Mouse (Mus musculus): ENCODE results near the gene Gm26566.

Gene Gm26566

DNA sequence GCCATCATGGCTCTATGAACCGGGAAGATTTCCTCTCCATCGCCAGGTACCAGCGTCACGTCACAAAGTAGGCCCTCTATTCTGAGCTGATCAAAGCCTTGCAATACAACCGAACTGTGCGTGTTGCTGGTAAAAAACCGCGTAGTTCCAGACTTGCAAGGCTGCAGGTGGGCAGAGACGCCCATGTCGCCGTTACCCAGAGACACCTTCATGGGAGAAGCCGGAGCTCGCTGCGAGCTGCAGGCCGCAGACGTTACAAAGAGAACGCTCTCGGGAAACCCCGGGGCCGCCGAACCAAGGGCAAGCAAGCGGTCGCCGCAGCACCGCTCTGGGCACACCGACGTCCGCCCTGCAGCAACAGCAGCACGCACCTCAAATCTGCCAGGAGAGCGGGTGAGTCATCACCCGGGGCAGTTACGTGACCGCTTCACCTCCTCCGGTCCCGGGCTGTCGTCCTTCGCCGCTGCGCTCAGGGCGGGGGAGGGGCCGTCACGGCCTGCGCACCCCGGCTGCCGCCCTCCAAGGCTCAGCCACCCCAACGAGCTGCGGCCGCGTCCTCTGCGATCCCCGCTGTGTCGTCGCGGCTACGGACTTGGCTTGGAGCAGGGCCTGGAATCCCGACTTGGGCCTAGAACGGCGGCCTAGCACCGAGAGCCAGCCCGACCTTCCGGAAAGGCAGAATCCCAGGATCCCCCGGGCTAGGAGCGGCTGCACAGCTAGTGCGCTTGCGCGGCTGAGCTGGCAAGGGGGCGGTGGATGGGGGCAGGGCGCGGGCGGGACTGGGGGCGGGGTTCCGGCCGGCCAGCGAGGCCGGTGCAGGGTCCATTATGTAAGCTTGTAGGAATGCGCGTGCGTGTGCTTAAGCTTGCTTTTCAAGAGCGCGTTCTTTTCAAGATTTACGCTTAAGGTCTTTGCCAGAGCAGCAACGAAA, at the start of gene Gm26566, which contains the start of gene Klhl9:
Gm26566 (plus strand) TSS at position 15 of the 931 bp plus-strand sequence.
Klhl9 (minus strand) TSS at position 675 of the 931 bp plus-strand sequence.
- DNase-seq (ENCODE audit: low read depth) = peak; percentile 98

DNA sequence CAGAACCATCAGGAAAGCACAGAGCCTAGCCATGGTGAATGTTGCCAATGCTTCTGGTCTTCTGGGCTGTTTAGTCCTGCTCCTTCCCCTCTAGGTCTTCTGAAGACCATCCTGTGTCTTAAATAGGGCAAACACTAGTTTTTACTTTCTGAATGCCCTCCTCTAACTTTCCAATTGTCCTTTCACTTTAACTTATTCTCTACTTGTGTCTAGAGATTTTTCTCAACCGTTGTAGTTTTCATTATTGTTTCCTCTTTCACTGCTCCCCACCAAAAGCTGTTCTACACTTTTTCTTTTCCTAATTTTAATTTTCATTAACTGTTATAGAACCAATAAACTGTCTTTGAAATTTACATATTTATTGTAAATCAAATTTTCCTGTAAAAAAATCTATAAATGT, 44.8 kb upstream of the Gm26566 start, which contains the start of gene Ifna16:
Ifna16 (minus strand) TSS at position 101 of the 400 bp plus-strand sequence.
- DNase-seq (ENCODE audit: low read depth) = no peak

DNA sequence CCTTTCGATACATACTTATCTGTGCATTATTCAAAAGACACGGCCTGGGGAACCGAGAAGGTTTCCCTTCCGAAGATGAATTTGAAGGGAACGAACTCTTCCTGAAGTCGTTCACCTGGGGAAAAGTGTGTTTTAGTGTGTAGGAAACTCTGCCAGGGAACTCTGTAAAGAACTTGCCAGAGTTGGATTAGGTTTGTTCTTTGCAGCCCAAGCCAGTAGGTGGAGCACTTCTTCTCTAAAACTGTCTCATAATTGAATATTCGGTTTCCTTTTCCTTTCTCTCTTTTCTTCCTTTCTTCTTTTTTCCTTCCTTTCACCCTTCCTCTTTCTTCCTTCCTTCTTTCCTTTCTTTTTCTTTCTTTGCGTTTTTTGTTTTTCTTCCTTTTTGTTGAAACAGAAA, 41.2 kb upstream of the Gm26566 start:
- peak; percentile 73 for DNase-seq (ENCODE audit: low read depth)

DNA sequence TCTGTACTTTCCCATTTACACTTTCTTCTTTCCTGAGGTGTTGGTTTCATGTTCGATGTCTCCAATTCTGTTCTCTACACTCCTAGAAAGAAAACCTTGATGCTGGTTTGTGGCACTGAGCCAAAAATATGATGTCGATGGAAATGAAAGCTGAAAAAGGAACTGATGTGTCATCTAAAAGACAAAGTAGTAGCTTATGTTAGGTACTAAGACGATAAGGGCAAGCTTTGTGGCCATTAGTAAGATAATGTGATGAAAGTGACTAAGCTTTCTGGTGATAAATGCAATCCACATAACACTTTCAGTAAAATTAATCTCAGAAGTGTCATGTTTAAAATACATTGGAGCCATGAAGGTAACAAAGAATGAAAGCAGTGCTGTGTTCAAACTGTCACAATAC, 40.3 kb upstream of the Gm26566 start:
- DNase-seq (ENCODE audit: low read depth) = peak; percentile 17

DNA sequence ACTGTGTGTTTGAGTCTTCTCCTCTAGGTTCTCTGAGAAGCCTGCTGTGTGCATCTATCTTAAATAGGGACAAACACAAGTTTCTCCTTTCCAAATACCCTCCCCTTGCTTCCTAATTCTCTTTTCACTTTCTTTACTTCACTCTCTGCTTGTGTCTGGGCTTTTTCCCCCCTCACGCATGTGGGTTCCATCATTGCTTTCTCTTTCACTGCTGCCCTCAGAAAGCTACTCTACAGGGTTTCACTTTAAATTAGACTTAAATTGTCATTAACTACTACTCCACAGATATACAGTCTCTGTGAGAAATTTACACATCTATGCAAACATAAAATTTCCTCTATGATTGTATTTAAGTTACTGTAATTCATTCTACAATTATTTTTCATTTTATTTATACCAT, 37.8 kb upstream of the Gm26566 start, which contains the start of gene Ifna2:
Ifna2 (minus strand) TSS at position 101 of the 400 bp plus-strand sequence.
- DNase-seq (ENCODE audit: low read depth) = no peak

DNA sequence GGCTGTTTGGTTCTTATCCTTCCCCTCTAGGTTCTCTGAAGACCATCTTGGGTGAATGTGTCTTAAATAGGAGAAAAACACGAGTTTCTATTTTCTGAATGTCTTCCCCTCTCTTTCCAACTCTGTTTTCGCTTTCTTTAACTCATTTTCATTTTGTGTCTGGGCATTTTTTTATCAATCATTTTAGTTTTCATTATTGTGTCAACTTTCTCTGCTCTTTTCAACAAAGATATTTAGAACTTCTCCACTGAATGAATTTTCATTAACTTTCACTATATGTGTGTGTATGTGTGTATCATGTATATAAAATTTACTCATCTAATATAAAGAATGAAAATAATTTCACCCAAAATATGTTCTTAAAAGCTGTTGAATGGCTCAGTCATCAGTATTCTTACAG, 30.3 kb upstream of the Gm26566 start, which contains the start of gene Ifnab:
Ifnab (minus strand) TSS at position 101 of the 400 bp plus-strand sequence.
- no peak for DNase-seq (ENCODE audit: low read depth)

DNA sequence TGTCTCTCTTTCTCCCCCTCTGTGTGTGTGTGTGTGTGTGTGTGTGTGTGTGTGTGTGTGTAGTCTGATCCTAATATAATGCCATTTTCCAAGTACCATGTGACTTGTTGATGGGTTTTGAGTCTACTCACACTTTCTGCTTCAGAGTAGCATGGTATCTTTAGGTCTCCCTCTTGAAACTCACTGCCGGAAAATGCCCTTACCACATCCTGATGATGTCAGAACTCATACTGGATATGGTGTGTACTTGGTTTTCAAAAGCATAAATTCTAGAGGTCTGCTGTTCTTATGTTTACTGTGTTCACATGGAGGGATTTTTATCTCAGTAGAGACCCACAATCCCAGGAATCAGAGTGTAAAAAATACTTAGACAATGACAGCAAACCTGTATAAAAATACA, 29.1 kb upstream of the Gm26566 start:
- no peak for DNase-seq (ENCODE audit: low read depth)

DNA sequence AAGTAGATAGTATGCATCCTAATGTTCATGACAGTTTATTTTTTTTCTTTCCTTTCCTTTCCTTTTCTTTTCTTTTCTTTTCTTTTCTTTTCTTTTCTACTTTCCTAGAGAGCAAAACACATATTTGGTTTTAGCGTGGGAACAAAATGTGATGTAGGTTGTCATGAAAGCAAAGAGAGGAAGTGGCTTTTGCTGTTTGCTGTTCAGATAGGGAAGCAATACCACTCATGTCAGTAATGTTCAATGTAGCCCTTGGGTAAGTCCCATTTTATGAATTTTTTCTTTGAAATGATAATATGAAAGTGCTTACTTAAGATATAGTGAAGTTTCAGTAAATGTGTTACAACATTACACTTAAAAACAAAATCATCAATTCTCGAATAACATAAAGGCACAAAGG, 28.2 kb upstream of the Gm26566 start:
- no peak for DNase-seq (ENCODE audit: low read depth)

DNA sequence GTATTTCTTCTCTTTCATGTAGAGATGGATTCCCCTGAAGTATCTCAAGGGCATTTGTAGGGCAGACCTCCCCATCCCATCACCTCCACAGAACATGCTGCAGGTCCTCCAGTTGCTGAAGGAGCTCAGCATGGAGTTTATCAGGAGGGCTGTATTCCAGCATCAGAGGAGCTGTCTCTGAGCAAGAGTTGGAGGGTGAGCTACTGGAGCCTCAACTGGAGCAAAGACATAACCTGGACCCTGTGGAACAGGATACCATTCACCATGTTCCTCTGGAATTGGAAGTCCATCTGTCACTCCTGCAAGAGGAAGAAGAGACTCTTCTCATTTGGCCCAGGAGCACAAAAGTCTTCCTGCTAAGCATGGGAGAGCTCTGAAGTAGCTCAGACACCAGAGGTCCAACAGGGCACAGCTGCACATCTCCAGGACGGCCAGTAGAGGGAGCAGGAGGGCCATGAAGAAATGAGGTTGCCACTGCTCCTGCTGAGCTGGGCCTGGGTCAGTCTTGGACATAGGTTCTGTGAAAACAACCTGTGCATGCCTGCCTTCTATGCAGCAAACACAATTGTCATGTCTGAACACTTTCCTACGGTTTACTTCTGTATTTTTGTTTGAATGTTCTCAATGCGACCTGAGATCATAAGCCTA, 25.2 kb upstream of the Gm26566 start:
- peak; percentile 90 for DNase-seq (ENCODE audit: low read depth)

DNA sequence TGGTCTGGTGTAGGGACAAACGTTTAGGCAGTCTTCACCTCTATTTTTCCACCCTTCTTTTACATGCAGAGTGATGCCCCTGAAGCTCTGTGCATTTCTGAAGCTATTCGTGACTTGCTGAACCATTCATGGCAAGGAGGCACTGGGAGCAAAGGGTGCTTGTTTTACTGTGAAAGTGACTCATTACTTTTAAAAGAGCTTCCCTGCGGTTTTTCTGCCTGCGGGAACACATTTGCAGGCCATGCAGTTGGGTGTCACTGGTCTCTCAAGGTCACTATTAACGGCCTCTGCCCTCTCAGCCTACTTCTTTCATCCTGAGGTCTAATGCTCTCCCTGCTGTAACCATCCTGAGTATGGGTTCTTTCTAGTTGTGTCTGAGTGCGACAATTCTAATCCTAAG, 24.5 kb upstream of the Gm26566 start:
- DNase-seq (ENCODE audit: low read depth) = no peak

DNA sequence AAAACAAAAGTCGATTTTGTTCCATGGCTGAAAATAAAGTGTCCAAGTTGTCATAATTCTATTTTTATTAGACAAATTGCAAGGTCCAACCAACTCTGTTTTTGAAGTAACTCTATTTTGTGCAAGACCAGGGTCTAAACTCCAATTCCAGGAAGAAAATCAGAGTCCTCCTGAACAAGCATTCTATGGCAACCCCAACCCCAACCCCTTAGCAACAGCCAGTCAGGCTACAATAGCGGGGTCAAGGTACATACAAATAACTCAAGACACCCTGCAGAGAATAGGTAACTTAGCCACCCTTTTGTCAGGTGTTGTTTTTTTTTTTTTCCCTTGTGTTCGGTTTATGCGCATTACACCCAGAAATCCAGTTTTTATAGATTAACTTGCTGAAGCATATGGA, 23.9 kb upstream of the Gm26566 start:
- DNase-seq (ENCODE audit: low read depth) = no peak

DNA sequence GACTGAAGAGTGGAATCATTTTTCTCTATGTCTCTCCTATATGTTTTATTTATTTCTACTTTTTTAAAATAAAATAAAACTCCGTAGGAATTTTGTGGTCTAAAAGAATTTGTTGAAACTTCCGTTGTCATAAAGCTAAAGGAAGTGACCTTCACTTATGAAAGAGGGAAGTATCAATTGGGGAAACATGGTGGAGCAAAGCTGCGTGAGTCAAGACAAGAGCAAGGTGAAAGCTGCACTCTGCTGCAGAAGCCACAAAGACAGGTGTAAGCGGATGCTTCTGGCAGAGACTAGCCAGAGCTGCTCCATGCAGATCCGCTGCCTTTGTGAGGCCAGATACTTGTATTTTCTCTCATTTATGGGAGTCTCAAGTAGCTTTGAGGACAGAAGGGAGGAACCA, 22.8 kb upstream of the Gm26566 start:
- DNase-seq (ENCODE audit: low read depth) = no peak

DNA sequence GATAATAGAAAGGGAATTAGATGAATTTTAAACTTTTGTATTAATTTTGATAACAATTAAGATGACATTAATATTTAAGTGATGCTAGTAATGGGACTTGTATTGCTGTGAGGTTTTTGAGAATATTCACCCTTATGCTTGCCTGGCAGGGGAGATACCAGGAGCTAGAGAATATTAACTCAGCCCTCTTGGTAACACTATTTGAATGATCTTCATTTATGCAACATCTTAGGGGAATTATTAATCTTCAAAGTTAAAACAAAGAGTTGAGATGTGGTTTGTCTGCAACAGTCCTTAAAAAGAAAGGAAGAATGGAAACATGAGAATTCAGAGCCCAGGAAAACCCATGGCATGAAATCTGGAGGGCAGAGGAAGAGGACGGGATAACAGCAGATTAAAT, 22.3 kb upstream of the Gm26566 start:
- no peak for DNase-seq (ENCODE audit: low read depth)

DNA sequence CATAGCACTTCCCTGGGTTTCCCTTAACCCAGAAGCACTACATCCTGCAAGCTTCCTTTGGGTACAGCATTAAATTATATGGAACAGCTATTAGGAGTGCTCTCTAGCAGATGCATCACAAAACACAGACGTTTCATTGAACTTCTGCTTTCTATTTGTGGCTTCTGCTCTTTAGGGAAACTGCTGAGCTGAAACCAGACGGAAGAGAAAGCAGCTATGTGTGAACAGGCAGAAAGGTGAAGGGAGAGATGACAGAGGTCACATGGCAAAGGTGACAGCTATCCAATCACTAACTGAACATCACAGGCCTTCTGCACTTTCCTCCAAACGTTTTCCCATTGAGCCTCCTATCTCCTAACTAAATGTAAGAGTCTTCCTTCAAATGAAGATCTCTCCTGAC, 15.7 kb upstream of the Gm26566 start:
- no peak for DNase-seq (ENCODE audit: low read depth)

DNA sequence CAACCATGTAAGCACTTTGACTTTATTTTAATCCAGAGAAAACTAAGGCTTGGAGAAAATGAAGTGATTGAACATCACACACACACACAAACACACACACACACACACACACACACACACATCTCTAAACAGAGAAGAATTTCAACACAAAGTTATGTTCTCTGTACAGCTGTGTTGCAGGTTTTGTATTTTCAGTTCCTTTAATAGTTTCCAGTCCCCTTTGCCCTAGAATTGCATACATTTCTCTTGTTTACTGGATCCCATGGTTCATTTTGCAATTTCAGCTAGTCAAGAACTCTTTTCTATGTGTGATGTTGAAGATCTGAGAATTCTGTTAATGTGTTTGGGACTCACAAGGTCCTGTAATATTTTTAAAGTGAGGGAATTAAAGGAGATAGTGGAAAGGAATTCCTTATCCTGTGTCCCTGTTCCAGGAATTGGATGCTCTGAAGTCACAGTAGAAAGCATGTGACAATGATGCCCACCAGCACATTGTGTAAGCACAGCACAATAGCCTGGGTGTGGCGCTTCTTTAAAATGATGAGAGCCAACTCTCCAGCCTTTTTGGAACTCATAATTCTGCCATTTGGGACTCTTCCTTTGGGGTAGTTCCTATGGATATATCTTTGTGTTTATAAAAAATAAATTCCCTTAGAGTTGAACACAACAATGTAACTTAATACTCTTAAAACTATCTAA, 14.3 kb upstream of the Gm26566 start:
- no peak for DNase-seq (ENCODE audit: low read depth)

DNA sequence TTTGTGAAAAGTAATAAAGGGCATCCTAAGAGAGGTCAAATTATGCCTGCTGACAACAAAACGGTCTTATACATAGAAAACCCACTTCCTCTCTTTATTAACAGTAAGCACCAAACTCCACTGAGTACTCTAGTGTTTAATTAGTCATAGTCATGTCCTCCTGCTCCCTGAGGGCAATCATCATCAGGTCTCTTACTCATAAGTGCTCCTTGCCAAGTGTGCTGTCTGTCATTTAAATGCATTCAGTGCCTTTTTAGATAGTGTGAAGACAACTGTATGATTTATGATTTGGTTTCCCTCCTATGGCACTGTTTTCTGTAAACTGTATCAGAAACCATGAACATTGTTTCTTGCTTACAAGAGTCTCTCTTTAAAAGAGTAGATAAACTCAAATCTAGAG, 7.3 kb upstream of the Gm26566 start:
- DNase-seq (ENCODE audit: low read depth) = peak; percentile 36

DNA sequence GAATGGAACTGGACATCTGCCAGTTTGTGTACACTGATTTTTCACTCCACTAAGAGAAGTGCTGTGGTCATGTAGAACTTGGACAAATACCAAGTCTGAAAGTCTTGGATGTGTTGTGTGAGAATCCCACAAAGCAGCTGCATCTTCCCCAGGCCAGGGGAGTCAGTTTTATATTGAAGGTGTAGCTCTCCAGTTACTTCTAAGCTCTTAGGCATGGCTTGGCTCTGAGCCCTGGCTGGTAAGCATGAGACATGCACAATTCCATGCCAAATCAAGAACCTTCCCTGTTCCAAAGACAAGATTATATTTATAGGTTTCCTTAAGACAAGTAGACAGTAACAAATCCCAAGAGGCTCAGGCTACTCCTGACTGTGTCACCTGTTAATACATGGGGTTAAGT, 6.5 kb upstream of the Gm26566 start:
- DNase-seq (ENCODE audit: low read depth) = peak; percentile 70

DNA sequence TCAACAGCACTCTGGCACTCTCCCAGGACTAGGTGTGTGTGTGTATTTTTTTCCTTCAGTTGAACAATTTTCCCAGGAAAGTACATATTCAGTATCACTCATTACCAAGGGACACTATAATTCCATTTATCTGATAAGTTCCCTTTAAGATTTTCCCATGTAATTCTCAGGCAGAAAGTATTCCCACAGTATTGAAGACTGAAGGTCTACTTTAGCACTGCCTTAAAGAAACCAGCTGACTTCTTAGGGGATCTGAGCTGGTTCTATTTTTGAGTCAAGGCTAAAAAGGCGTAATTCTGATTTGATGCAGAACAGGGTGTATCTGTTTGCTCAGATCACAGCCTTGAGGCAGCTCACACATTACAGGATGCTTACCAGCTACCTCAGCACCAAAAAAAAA, 2.9 kb upstream of the Gm26566 start:
- DNase-seq (ENCODE audit: low read depth) = peak; percentile 35

DNA sequence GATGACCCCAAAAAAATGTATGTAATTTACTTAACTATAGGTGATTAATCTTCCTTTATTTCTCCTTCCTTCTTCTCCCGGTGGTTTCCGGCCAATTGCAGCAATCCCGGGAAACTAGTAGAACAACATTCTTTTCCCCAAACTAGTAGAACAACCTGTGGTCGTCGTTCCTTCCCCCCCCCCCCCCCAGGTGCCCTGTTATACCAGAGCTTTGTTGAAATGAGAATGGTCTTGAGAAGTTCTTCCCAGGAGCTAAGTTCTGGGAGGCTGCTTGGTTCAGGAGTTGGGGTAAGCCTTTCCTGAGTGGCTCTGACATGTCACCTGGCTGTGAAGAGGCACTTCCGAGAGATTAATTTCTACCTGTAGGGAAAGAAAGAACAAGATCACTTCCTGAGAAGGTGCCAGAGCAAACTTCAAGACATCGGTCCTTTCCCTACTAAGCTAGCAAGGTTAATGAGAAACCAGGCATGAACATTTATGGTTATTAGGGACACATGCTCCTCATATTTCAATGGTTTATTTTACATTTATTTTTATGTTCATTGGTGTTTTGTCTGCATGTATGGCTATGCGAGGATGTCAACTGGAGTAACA, 2.0 kb downstream of the Gm26566 start:
- DNase-seq (ENCODE audit: low read depth) = no peak

DNA sequence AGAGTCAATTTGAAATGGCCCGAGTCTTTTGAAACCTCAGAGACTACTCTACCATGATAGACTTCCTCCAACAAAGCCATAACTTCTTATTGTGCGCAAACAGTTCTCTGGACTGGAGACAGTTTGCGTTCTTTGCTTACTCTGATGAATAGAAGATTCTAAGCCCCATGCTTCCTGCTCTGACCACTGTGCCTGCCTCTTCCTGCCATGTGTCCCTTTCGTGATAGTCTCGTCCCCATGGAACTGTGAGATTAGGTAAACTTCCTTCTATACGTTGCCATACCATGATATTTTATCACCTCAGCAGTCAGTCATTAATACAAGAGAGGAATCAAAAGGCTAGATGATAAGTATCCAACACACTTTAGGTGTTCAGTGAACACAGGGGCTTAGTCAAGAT, 5.1 kb downstream of the Gm26566 start:
- DNase-seq (ENCODE audit: low read depth) = no peak

DNA sequence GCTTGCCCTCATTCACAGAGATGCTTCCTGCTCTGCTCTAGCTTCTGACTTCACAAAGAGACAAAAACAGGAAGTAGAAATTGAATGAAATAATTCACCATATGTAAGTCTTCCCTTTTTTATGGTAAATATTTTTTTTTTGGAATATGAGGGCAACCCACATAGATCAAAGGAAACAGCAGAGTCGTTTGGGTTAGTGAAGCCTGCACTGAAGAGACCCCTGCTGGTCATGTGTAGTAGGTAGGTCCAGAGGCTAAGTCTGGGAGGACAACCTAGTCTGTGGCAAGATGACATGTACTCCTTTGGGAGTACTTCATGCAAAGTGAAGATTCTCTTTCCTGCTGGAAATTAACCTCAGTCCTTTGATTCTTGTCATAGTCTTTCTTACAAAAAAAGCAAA, 5.7 kb downstream of the Gm26566 start:
- DNase-seq (ENCODE audit: low read depth) = peak; percentile 68

DNA sequence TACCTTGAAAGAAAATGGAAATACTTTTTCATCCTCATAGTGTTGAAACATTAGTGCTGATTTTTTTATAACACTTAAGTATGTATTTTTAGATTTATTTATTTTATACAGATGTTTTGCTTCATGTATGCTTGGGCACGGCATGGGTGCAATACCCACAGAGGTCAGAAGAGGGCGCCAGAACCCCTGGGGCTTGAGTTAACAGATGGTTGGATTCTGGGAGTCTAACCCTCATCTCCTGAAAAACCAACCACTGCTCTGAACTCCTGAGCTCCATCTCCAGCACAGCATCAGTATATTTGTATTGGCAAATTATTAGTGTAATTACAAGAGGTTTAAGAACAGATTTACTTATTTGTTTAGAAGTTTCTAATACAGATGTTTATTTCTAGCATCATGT, 16.9 kb downstream of the Gm26566 start:
- peak; percentile 94 for DNase-seq (ENCODE audit: low read depth)
